ENCODE assay signal across 15 mouse cellular contexts in genomic region chr13:102888895-102889490, GRCm38 (mm10).
DNase-seq lines count a peak whose midpoint lies in the region; ATAC-seq and TF ChIP-seq lines count a peak whose summit lies in the region.
"Had no signal": no experiment of that assay in that cellular context is flagged by ENCODE, and none has a peak within 500 bp of the region (broad histone marks: within the 10 kb centered on the region; RNA-seq: fewer than 3 reads in every experiment).

No protein-coding gene starts in this region.

- no peak for DNase-seq in hindbrain, embryonic 11.5 days (ENCODE audit: low spot score)
- no peak for DNase-seq in lung, postnatal 0 days (ENCODE audit: low spot score)
- DNase-seq in lung, postnatal 10 days: no peak
- DNase-seq in layer of hippocampus, postnatal 10 days (ENCODE audit: low spot score in 2 of 2): no peak
- no peak for DNase-seq in thymus, postnatal 25 days
- DNase-seq: adrenal gland, postnatal 10 days; cerebellum, adult 9-10 months; lung, postnatal 14 days; right cerebral cortex, postnatal 4 days had no signal

- no peaks in the 10 kb centered on the region for H3K9me3 ChIP-seq in hindbrain, embryonic 13.5 days
- H3K9me3 ChIP-seq in hindbrain, embryonic 11.5 days (ENCODE audit: control insufficient read depth, low read length): no peaks in the 10 kb centered on the region
- H3K9me3 ChIP-seq in lung, postnatal 0 days (ENCODE audit: low read length): no peaks in the 10 kb centered on the region
- H3K9me3 ChIP-seq: forebrain, embryonic 10.5 days; heart, embryonic 13.5 days; neural tube, embryonic 13.5 days had no signal

- no peak overlapping the region for H3K9ac ChIP-seq in hindbrain, embryonic 13.5 days
- no peak overlapping the region for H3K9ac ChIP-seq in hindbrain, embryonic 11.5 days (ENCODE audit: low read depth, low read length)
- H3K9ac ChIP-seq in lung, postnatal 0 days (replicated peaks; ENCODE audit: low read depth): no peak overlapping the region
- H3K9ac ChIP-seq: heart, embryonic 13.5 days; neural tube, embryonic 13.5 days had no signal

- H3K27ac ChIP-seq in hindbrain, embryonic 13.5 days: peak overlapping the region; percentile 8; the same call in 1 of the 2 replicates
- no peak overlapping the region for H3K27ac ChIP-seq in hindbrain, embryonic 11.5 days (ENCODE audit: low read depth, low read length)
- 0 out of 2 replicates have a peak overlapping the region, but pooled peaks have one; percentile 33 for H3K27ac ChIP-seq in lung, postnatal 0 days (ENCODE audit: low read length)
- H3K27ac ChIP-seq in cortical plate, adult 2 months (ENCODE audit: insufficient read depth, low read length): 0 out of 2 replicates have a peak overlapping the region, but pooled peaks have one; percentile 44
- H3K27ac ChIP-seq: forebrain, embryonic 10.5 days; heart, embryonic 13.5 days; neural tube, embryonic 13.5 days had no signal

- H3K4me2 ChIP-seq in hindbrain, embryonic 13.5 days: no peak overlapping the region
- no peak overlapping the region for H3K4me2 ChIP-seq in hindbrain, embryonic 11.5 days (replicated peaks; ENCODE audit: low read depth, low read length)
- H3K4me2 ChIP-seq in lung, postnatal 0 days (replicated peaks; ENCODE audit: low read depth, low read length): no peak overlapping the region; the same call in 1 of the 2 replicates
- H3K4me2 ChIP-seq: heart, embryonic 13.5 days; neural tube, embryonic 13.5 days had no signal

- ATAC-seq in hindbrain, embryonic 13.5 days (ENCODE audit: low FRiP score): no peak
- ATAC-seq in hindbrain, embryonic 11.5 days (ENCODE audit: low FRiP score): no peak
- ATAC-seq in lung, postnatal 0 days: no peak
- ATAC-seq in megakaryocyte progenitor cell, adult 5-6 weeks (replicated peaks; ENCODE audit: poor library complexity): peak; percentile 57

- H3K27me3 ChIP-seq in hindbrain, embryonic 13.5 days: no peaks in the 10 kb centered on the region
- H3K27me3 ChIP-seq in hindbrain, embryonic 11.5 days (ENCODE audit: control insufficient read depth, insufficient read depth, low read length): no peaks in the 10 kb centered on the region
- H3K27me3 ChIP-seq in lung, postnatal 0 days (replicated peaks; ENCODE audit: insufficient read depth, low read length): no peaks in the 10 kb centered on the region
- H3K27me3 ChIP-seq: heart, embryonic 13.5 days; neural tube, embryonic 13.5 days had no signal

- no peaks in the 10 kb centered on the region for H3K36me3 ChIP-seq in hindbrain, embryonic 13.5 days
- H3K36me3 ChIP-seq in hindbrain, embryonic 11.5 days (ENCODE audit: control insufficient read depth, insufficient read depth, low read length): no peaks in the 10 kb centered on the region
- no peaks in the 10 kb centered on the region for H3K36me3 ChIP-seq in lung, postnatal 0 days (ENCODE audit: insufficient read depth, low read length)
- H3K36me3 ChIP-seq: forebrain, embryonic 10.5 days; neural tube, embryonic 13.5 days had no signal

- no peak for TF ChIP-seq EP300 in lung, postnatal 0 days (IDR thresholded peaks at IDR 0.05)

- no peak for TF ChIP-seq POLR2A in cortical plate, adult 2 months (IDR thresholded peaks at IDR 0.05; ENCODE audit: extremely low read depth, insufficient read depth, low read length)

- WGBS in hindbrain, embryonic 13.5 days: 87% methylated on average over 15 of the region's 15 CpGs
- 86% methylated on average over 15 of the region's 15 CpGs for WGBS in hindbrain, embryonic 11.5 days
- WGBS in lung, postnatal 0 days: 75% methylated on average over 15 of the region's 15 CpGs

- no peak overlapping the region for H3K4me3 ChIP-seq in hindbrain, embryonic 13.5 days
- no peak overlapping the region for H3K4me3 ChIP-seq in hindbrain, embryonic 11.5 days (ENCODE audit: low read depth, low read length)
- no peak overlapping the region for H3K4me3 ChIP-seq in lung, postnatal 0 days (ENCODE audit: low read depth, low read length)
- no peak overlapping the region for H3K4me3 ChIP-seq in cortical plate, adult 2 months (ENCODE audit: insufficient read depth, low read length)
- H3K4me3 ChIP-seq: forebrain, embryonic 10.5 days; heart, embryonic 13.5 days; neural tube, embryonic 13.5 days had no signal

- TF ChIP-seq CTCF in lung, postnatal 0 days (IDR thresholded peaks at IDR 0.05): no peak
- TF ChIP-seq CTCF in cortical plate, adult 2 months (IDR thresholded peaks at IDR 0.05; ENCODE audit: extremely low read depth, insufficient read depth, low read length): no peak

- H3K4me1 ChIP-seq in hindbrain, embryonic 13.5 days (replicated peaks): peaks cover 7% of the 10 kb centered on the region; the same call in 1 of the 2 replicates
- no peaks in the 10 kb centered on the region for H3K4me1 ChIP-seq in hindbrain, embryonic 11.5 days (replicated peaks; ENCODE audit: control insufficient read depth, insufficient read depth, low read length)
- H3K4me1 ChIP-seq in lung, postnatal 0 days (ENCODE audit: insufficient read depth, low read depth, low read length): peaks cover 2% of the 10 kb centered on the region; the same call in 1 of the 2 replicates
- H3K4me1 ChIP-seq in cortical plate, adult 2 months (ENCODE audit: control insufficient read depth, insufficient read depth, low read length): no peaks in the 10 kb centered on the region
